Mouse (Mus musculus) lung, postnatal 10 days (tissue): ENCODE measurements at regions not wholly inside any gene's neighbourhood (a gene's known extent, or its start where the extent isn't known, plus 50 kb on each side); places are given as distances from the start of the nearest gene placed in this dataset.
A peak's percentile ranks its signal among the peaks of the same experiment; 100 is the strongest.

Experiments
- DNase-seq: peaks from one replicate; pipeline ENCODE4 v3.0.0; 2021

- no peak for DNase-seq
Observed at GRCm38 (mm10) chr12:96226446-96226845, 534.4 kb downstream of the Flrt2 start.

- DNase-seq: no peak
Observed at GRCm38 (mm10) chr12:96228714-96229113, 536.7 kb downstream of the Flrt2 start.

GRCm38 (mm10) chr12:96235510-96235909 lies 543.5 kb downstream of the Flrt2 start:
- no peak for DNase-seq

GRCm38 (mm10) chr12:96235996-96236525 lies 544.0 kb downstream of the Flrt2 start:
- DNase-seq: no peak

GRCm38 (mm10) chr12:96239642-96240041 lies 547.6 kb downstream of the Flrt2 start:
- DNase-seq: no peak

- DNase-seq: no peak
Observed at GRCm38 (mm10) chr12:96261978-96262377, 570.0 kb downstream of the Flrt2 start.

- no peak for DNase-seq
Observed at GRCm38 (mm10) chr12:96275894-96276293, 583.9 kb downstream of the Flrt2 start.

GRCm38 (mm10) chr12:96311137-96311536 lies 619.1 kb downstream of the Flrt2 start:
- peak; percentile 32 for DNase-seq

GRCm38 (mm10) chr12:96323061-96323786 lies 631.2 kb downstream of the Flrt2 start:
- DNase-seq: no peak

- no peak for DNase-seq
Observed at GRCm38 (mm10) chr12:96351143-96351542, 659.1 kb downstream of the Flrt2 start.

- no peak for DNase-seq
Observed at GRCm38 (mm10) chr12:96378924-96379323, 686.9 kb downstream of the Flrt2 start.

- peak; percentile 30 for DNase-seq
Observed at GRCm38 (mm10) chr12:96419104-96419503, 727.1 kb downstream of the Flrt2 start.

- no peak for DNase-seq
Observed at GRCm38 (mm10) chr12:96419567-96419966, 727.5 kb downstream of the Flrt2 start.

- no peak for DNase-seq
Observed at GRCm38 (mm10) chr12:96427589-96427988, 735.6 kb downstream of the Flrt2 start.

- DNase-seq: no peak
Observed at GRCm38 (mm10) chr12:96442546-96442945, 750.5 kb downstream of the Flrt2 start.

- DNase-seq: peak; percentile 23
Observed at GRCm38 (mm10) chr12:96453374-96453773, 761.3 kb downstream of the Flrt2 start.

- no peak for DNase-seq
Observed at GRCm38 (mm10) chr12:96476344-96476743, 784.3 kb downstream of the Flrt2 start.

GRCm38 (mm10) chr12:96488448-96488960 lies 796.5 kb downstream of the Flrt2 start:
- no peak for DNase-seq

- DNase-seq: no peak
Observed at GRCm38 (mm10) chr12:96509658-96510057, 817.6 kb downstream of the Flrt2 start.

- no peak for DNase-seq
Observed at GRCm38 (mm10) chr12:96558824-96559223, 866.8 kb downstream of the Flrt2 start.

GRCm38 (mm10) chr12:96594845-96595244 lies 902.8 kb downstream of the Flrt2 start:
- DNase-seq: no peak

- no peak for DNase-seq
Observed at GRCm38 (mm10) chr12:96615134-96615533, 923.1 kb downstream of the Flrt2 start.

- no peak for DNase-seq
Observed at GRCm38 (mm10) chr12:96615850-96616249, 923.8 kb downstream of the Flrt2 start.

- no peak for DNase-seq
Observed at GRCm38 (mm10) chr12:96617226-96617625, 925.2 kb downstream of the Flrt2 start.
